Mouse (Mus musculus): ENCODE results near the gene Hyal1.

DNA sequence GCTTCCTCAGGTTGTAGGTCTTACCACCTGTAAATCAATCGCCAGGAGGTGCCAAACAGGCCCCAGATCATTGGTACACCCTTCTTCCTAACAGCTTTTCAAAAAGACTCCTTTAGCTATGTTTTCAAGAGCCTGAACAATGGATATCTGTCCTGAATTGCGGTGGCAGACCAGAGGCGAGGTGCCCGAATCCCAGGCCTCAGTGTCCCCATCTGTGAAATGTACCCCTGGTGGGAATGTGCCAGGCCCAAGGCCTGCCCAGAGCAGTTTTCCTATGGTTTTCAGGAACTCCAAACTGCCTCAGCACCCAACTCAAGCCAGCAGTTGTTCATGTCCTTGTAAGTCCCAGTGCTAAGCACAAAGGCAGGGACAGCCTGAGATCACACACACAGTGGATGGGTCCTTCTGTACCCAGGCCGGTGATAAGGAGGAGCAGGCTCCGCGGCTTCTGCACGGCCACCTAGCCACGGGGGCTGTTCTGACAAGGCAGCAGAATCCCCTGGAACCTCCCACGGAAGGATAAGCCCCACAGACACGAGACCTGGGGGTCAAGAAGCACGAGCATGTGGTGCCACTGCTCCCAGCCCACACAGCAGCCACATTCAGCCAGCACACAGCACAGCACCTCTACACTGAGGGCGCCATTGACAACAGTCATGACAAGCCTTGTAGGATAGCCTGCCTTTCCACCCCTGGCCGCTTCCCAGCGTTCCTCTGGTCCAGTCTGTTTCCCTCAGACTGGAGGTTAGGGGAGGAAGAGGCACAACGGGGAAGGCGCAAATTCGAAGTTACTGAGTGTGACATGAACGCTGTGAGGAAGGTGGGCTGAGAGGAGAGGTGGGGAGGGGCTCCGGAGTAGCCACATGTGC, 50.9 kb downstream of the Hyal1 start:
- TF ChIP-seq CTCF (IDR thresholded peaks at IDR 0.05; ENCODE audit: low read depth, low read length) = no peak
- no peak for TF ChIP-seq POLR2A (IDR thresholded peaks at IDR 0.05; ENCODE audit: borderline replicate concordance, low read depth, low read length)
